Mouse (Mus musculus) kidney, postnatal 4 days (tissue): Measurements from ENCODE around the gene Ppp1r15b.

Experiments
- DNase-seq, 2 experiments: peaks; one replicate each; pipeline ENCODE4 v3.0.0; 2021; ENCODE audit warnings: mixed read lengths in 2 of 2

The Ppp1r15b gene

GRCm38 (mm10) chr1:133162981-133163380 is 32.0 kb downstream of the Ppp1r15b start:
- no peak for DNase-seq

- peak; percentile 46 to 67 for DNase-seq
Measured at GRCm38 (mm10) chr1:133163820-133164431, 33.0 kb downstream of the Ppp1r15b start, which contains the start of gene Plekha6. Gene Plekha6 (plus strand): TSS chr1:133164210.

GRCm38 (mm10) chr1:133164591-133165011 is 33.7 kb downstream of the Ppp1r15b start:
- DNase-seq, result peak; percentile 35 to 61

GRCm38 (mm10) chr1:133165111-133165510 is 34.2 kb downstream of the Ppp1r15b start:
- no peak for DNase-seq

GRCm38 (mm10) chr1:133168318-133169060 is 37.5 kb downstream of the Ppp1r15b start:
- peak; percentile 67 to 72 for DNase-seq

GRCm38 (mm10) chr1:133170196-133170595 is 39.3 kb downstream of the Ppp1r15b start:
- DNase-seq, result peak in 1 of 2 experiments; percentile 30

- DNase-seq, result no peak
Measured at GRCm38 (mm10) chr1:133171357-133171756, 40.4 kb downstream of the Ppp1r15b start.

- no peak for DNase-seq
Measured at GRCm38 (mm10) chr1:133175150-133175549, 44.2 kb downstream of the Ppp1r15b start.

- DNase-seq, result peak; percentile 79 to 83
Measured at GRCm38 (mm10) chr1:133177480-133178172, 46.7 kb downstream of the Ppp1r15b start.

- no peak for DNase-seq
Measured at GRCm38 (mm10) chr1:133178732-133179440, 47.9 kb downstream of the Ppp1r15b start.

- DNase-seq, result peak; percentile 85 to 90
Measured at GRCm38 (mm10) chr1:133181072-133182015, 50.4 kb downstream of the Ppp1r15b start.

- DNase-seq, result peak; percentile 68 to 80
Measured at GRCm38 (mm10) chr1:133182016-133182705, 51.2 kb downstream of the Ppp1r15b start.

- no peak for DNase-seq
Measured at GRCm38 (mm10) chr1:133182706-133183095, 51.8 kb downstream of the Ppp1r15b start.

- no peak for DNase-seq
Measured at GRCm38 (mm10) chr1:133183141-133183925, 52.4 kb downstream of the Ppp1r15b start.

GRCm38 (mm10) chr1:133187948-133188680 is 57.2 kb downstream of the Ppp1r15b start:
- peak in 1 of 2 experiments; percentile 48 for DNase-seq

- DNase-seq, result no peak
Measured at GRCm38 (mm10) chr1:133188719-133189118, 57.8 kb downstream of the Ppp1r15b start.
